ENCODE assay signal across 25 mouse cellular contexts in the genomic region with DNA sequence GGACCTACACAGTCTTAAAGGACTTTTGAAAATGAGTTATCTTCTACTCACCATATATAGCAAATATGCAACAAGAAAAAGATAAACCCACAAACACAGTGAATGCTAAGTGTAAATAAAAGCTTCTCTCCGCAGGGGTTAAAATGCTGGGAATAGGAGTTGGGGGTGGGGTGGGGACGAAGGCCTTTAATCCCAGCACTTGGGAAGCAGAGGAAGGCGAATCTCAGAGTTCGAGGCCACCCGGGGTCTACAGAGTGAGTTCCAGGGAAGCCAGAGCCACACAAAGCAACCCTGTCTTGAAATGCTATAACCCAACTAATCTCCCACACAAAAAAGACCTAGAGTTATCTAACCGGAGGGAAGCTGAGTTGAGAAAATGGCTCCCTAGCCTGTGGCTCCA. TPM values are rescaled to one million over a fixed set of nuclear protein-coding genes. Genes with fewer than 3 reads are reported as not detected.
DNase-seq lines count a peak whose midpoint lies in the region; ATAC-seq and TF ChIP-seq lines count a peak whose summit lies in the region.
"Had no signal": no experiment of that assay in that cellular context is flagged by ENCODE, and none has a peak within 500 bp of the region (broad histone marks: within the 10 kb centered on the region; RNA-seq: fewer than 3 reads in every experiment).

No protein-coding gene starts in this region.

- no peaks in the 10 kb centered on the region for H3K36me3 ChIP-seq in heart, embryonic 10.5 days
- H3K36me3 ChIP-seq in liver, postnatal 0 days (replicated peaks; ENCODE audit: insufficient read depth, low read length): no peaks in the 10 kb centered on the region
- H3K36me3 ChIP-seq: embryonic facial prominence, embryonic 13.5 days; embryonic facial prominence, embryonic 15.5 days; forebrain, embryonic 10.5 days; forebrain, embryonic 12.5 days had no signal

- H3K9ac ChIP-seq in liver, postnatal 0 days (replicated peaks): no peak overlapping the region
- H3K9ac ChIP-seq: embryonic facial prominence, embryonic 13.5 days; embryonic facial prominence, embryonic 15.5 days; forebrain, embryonic 12.5 days had no signal

- 57% methylated on average over 6 of the region's 6 CpGs for WGBS in heart, embryonic 10.5 days
- 72% methylated on average over 6 of the region's 6 CpGs for WGBS in liver, postnatal 0 days (ENCODE audit: insufficient replicate concordance)

- no peak for ATAC-seq in liver, postnatal 0 days
- ATAC-seq: activated CD4-positive, CD25-positive, alpha-beta regulatory T cell, adult 4 months; forebrain, embryonic 14.5 days; forebrain, embryonic 16.5 days; Patski had no signal

- H3K9me3 ChIP-seq in heart, embryonic 10.5 days: no peaks in the 10 kb centered on the region
- no peaks in the 10 kb centered on the region for H3K9me3 ChIP-seq in liver, postnatal 0 days (ENCODE audit: low read length)
- H3K9me3 ChIP-seq: embryonic facial prominence, embryonic 15.5 days; forebrain, embryonic 12.5 days had no signal

- TF ChIP-seq CTCF in liver, postnatal 0 days (IDR thresholded peaks at IDR 0.05; ENCODE audit: low read depth): no peak

- H3K27me3 ChIP-seq in heart, embryonic 10.5 days (ENCODE audit: insufficient read depth, poor library complexity, severe bottlenecking): no peaks in the 10 kb centered on the region; the same call in 1 of the 2 replicates
- no peaks in the 10 kb centered on the region for H3K27me3 ChIP-seq in liver, postnatal 0 days (ENCODE audit: insufficient read depth, low read length)
- H3K27me3 ChIP-seq: embryonic facial prominence, embryonic 13.5 days; embryonic facial prominence, embryonic 15.5 days; forebrain, embryonic 12.5 days; Patski had no signal

- peaks cover 7% of the 10 kb centered on the region for H3K4me1 ChIP-seq in heart, embryonic 10.5 days
- H3K4me1 ChIP-seq in liver, postnatal 0 days (ENCODE audit: insufficient read depth): no peaks in the 10 kb centered on the region
- H3K4me1 ChIP-seq: embryonic facial prominence, embryonic 13.5 days; embryonic facial prominence, embryonic 15.5 days had no signal

- H3K4me3 ChIP-seq in heart, embryonic 10.5 days: no peak overlapping the region
- H3K4me3 ChIP-seq in liver, postnatal 0 days (ENCODE audit: low read depth, low read length): no peak overlapping the region
- H3K4me3 ChIP-seq: embryonic facial prominence, embryonic 13.5 days; embryonic facial prominence, embryonic 15.5 days; erythroblast, embryonic 14.5 days; forebrain, embryonic 10.5 days; forebrain, embryonic 12.5 days had no signal

- peak; percentile 53 for DNase-seq in heart, embryonic 10.5 days (ENCODE audit: low spot score)
- no peak for DNase-seq in heart, postnatal 4 days
- peak; percentile 8 for DNase-seq in liver, postnatal 0 days
- no peak for DNase-seq in liver
- peak; percentile 13 to 43 for DNase-seq in urinary bladder, postnatal 4 days (ENCODE audit: low spot score in 2 of 2)
- DNase-seq in urinary bladder, postnatal 14 days (ENCODE audit: low spot score): no peak
- no peak for DNase-seq in Muller cell, postnatal 12 days (ENCODE audit: inconsistent ontology term)
- DNase-seq: adrenal gland, adult 8-10 months; adrenal gland, postnatal 14 days; adrenal gland, postnatal 36 days; cerebellum, adult 11-12 months; cerebellum, adult 2 months; cerebellum, adult 9-10 months; cerebellum, postnatal 10 days; cerebellum, postnatal 25 days had no signal

- no peak overlapping the region for H3K27ac ChIP-seq in heart, embryonic 10.5 days
- H3K27ac ChIP-seq in liver, postnatal 0 days (ENCODE audit: low read depth): no peak overlapping the region
- H3K27ac ChIP-seq: embryonic facial prominence, embryonic 13.5 days; embryonic facial prominence, embryonic 15.5 days; forebrain, embryonic 10.5 days; forebrain, embryonic 12.5 days had no signal

- TF ChIP-seq EP300 in liver, postnatal 0 days (IDR thresholded peaks at IDR 0.05; ENCODE audit: low read depth): no peak

- H3K4me2 ChIP-seq in liver, postnatal 0 days (ENCODE audit: low read depth, low read length): no peak overlapping the region
- H3K4me2 ChIP-seq: embryonic facial prominence, embryonic 13.5 days; embryonic facial prominence, embryonic 15.5 days; forebrain, embryonic 12.5 days had no signal

RNA-seq across cellular contexts. Expression of a gene that starts 43.8 kb away (rescaled TPM):
- 11.8 and 17.5 TPM in 2 replicates for polyA plus RNA-seq in heart, embryonic 10.5 days (2016; fragmentation: Nextera tagmentation; extraction: Ambion mirVana)
- 10 to 100 TPM; 39.6 to 40.5 TPM for total RNA-seq in heart, postnatal 4 days (2021)
- 5.3 and 5.9 TPM in 2 replicates for polyA plus RNA-seq in liver, postnatal 0 days (2015; fragmentation: Nextera tagmentation; extraction: Ambion mirVana)

RNA-seq across cellular contexts. Expression of a gene that starts 46.9 kb away (rescaled TPM):
- 0.39 and 0.94 TPM in 2 replicates for polyA plus RNA-seq in heart, embryonic 10.5 days (2016; fragmentation: Nextera tagmentation; extraction: Ambion mirVana)
- total RNA-seq in heart, postnatal 4 days (2021): not detected
- polyA plus RNA-seq in liver, postnatal 0 days (2015; fragmentation: Nextera tagmentation; extraction: Ambion mirVana): 0.13 TPM in 2 replicates
- total RNA-seq: adrenal gland, adult 8-10 months; adrenal gland, postnatal 14 days; MEL had no signal
- polyA plus RNA-seq: erythroblast, embryonic 14.5 days had no signal

Comparison
In these comparisons a context has a peak if more than half of its experiments do, and no peak if none do; other contexts are left out.
1. DNase-seq: peak in heart, embryonic 10.5 days (single experiment), liver, postnatal 0 days (single experiment) and urinary bladder, postnatal 4 days (2 of 2); none in heart, postnatal 4 days (single experiment), liver (single experiment), urinary bladder, postnatal 14 days (single experiment) and Muller cell, postnatal 12 days (single experiment).